Mouse (Mus musculus) forebrain, postnatal 0 days (tissue): Measurements from ENCODE around the gene Plcd1. TPM values are rescaled to one million over a fixed set of nuclear protein-coding genes. Genes with fewer than 3 reads are reported as not detected.

Experiments
- ATAC-seq: fragments of 200-750 bp; cut with Nextera tagmentation; 2 replicates; pipeline ENCODE4 v1.8.0; 2017; ENCODE audit warnings: mild to moderate bottlenecking, moderate library complexity
- DNase-seq: peaks from one replicate; pipeline ENCODE4 v3.0.0-alpha.2; 2015
- H3K27ac ChIP-seq: fragments of 300-500 bp; sonication (generic); 2 replicates; pipeline ENCODE4 v1.5.1; 2014; ENCODE audit warnings: low read depth, mild to moderate bottlenecking, antibody characterized with exemption, low read length, moderate library complexity, mixed read lengths
- H3K27me3 ChIP-seq: fragments of 300-500 bp; sonication (generic); 2 replicates; pipeline ENCODE4 v1.6.1; 2014; ENCODE audit warnings: mild to moderate bottlenecking, low read length, mixed read lengths; ENCODE audit not compliant: insufficient read depth
- H3K36me3 ChIP-seq: fragments of 300-500 bp; sonication (generic); 2 replicates; pipeline ENCODE4 v1.6.1; 2014; ENCODE audit warnings: mild to moderate bottlenecking, moderate library complexity; ENCODE audit not compliant: insufficient read depth
- H3K4me1 ChIP-seq: fragments of 300-500 bp; sonication (generic); 2 replicates; pipeline ENCODE4 v1.6.1; 2014; ENCODE audit warnings: antibody characterized with exemption; ENCODE audit not compliant: insufficient read depth
- H3K4me2 ChIP-seq: fragments of 300-500 bp; sonication (generic); 2 replicates; pipeline ENCODE4 v1.6.1; 2014; ENCODE audit warnings: low read depth, mild to moderate bottlenecking, moderate library complexity
- H3K4me3 ChIP-seq: fragments of 300-500 bp; sonication (generic); 2 replicates; pipeline ENCODE4 v1.5.1; 2014; ENCODE audit warnings: low read depth, low read length, mixed read lengths
- H3K9ac ChIP-seq: fragments of 300-500 bp; sonication (generic); 2 replicates; pipeline ENCODE4 v1.6.1; 2014; ENCODE audit warnings: mild to moderate bottlenecking
- H3K9me3 ChIP-seq: fragments of 300-500 bp; sonication (generic); 2 replicates; pipeline ENCODE4 v1.6.1; 2016; ENCODE audit warnings: low read length
- CTCF ChIP-seq: sonication (generic); IDR thresholded peaks from 2 replicates; pipeline ENCODE4 v1.5.1; 2016; ENCODE audit warnings: antibody characterized with exemption, control low read depth, low read depth
- WGBS: fragments of 180-500 bp; shearing (Covaris S2); extraction: QIAGEN DNeasy Blood & Tissue Kit; methylation state at CpG from one replicate; pipeline ENCODE4 v1.1.7; 2014; 5-methylcytosine and 5-hydroxymethylcytosine counted together
- polyA plus RNA-seq: library from polyadenylated mRNA; unstranded; fragments of >200 nt; fragmentation: Nextera tagmentation; extraction: Ambion mirVana; gene quantifications from 2 replicates; pipeline ENCODE4 v1.2.1, GENCODE M21; 2015
- total RNA-seq: library from RNA; depleted of rRNA; stranded (reverse); fragments of >200 nt; gene quantifications from 2 replicates; pipeline ENCODE4 v1.2.3, GENCODE M21; 2014

The Plcd1 gene
- total and polyA plus RNA-seq, 2 experiments from 2014 or later, result 11.3 to 16.1 TPM

DNA sequence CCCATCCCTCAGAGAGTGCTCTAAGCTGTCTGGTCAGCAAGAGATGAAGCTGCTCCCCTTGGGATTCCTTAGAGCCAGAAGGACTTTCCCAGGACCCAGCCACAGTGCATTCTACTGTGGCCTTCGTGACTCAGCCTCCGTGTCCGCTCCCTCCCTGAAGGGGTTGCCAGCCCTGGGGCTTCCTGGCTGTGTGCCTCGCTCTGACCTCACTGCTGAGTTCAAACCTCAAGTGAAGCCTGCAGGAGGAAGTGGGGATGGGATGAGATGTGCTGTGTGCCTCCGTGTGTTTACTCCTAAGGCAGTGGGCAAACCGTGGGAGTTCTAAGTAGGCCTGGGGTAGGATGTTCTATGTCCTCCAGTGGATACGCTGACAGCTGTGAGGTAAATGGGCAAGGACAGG lies 57.5 kb downstream of the Plcd1 start:
- no peak overlapping the region for H3K27ac ChIP-seq

GRCm38 (mm10) chr9:119034676-119035665 lies 58.3 kb downstream of the Plcd1 start:
- Histone ChIP-seq H3K4me3 (no peak overlapping the region), H3K9me3 (no peaks in the 10 kb centered on the region), H3K27ac (no peak overlapping the region), H3K4me2 (no peak overlapping the region), H3K4me1 (peaks cover 14% of the 10 kb centered on the region; the same call in 1 of the 2 replicates), H3K27me3 (no peaks in the 10 kb centered on the region), H3K9ac (no peak overlapping the region), H3K36me3 (peaks cover 3% of the 10 kb centered on the region; the same call in 1 of the 2 replicates)
- peak; percentile 39 for DNase-seq
- no peak for TF ChIP-seq CTCF
- ATAC-seq, result no peak
- WGBS, result 43% methylated on average over 29 of the region's 29 CpGs

More for the DNA sequence above, 57.5 kb downstream of the Plcd1 start:
- H3K4me1 ChIP-seq, result peaks cover 14% of the 10 kb centered on the region; the same call in 1 of the 2 replicates
- H3K36me3 ChIP-seq, result peaks cover 6% of the 10 kb centered on the region
- H3K9ac ChIP-seq, result no peak overlapping the region
- no peak for TF ChIP-seq CTCF
- no peaks in the 10 kb centered on the region for H3K27me3 ChIP-seq
- H3K9me3 ChIP-seq, result no peaks in the 10 kb centered on the region
- DNase-seq (no peak), ATAC-seq (no peak)
- H3K4me3 ChIP-seq, result no peak overlapping the region
- no peak overlapping the region for H3K4me2 ChIP-seq
- 68% methylated on average over 7 of the region's 7 CpGs for WGBS

- WGBS, result 58% methylated on average over 8 of the region's 8 CpGs
- no peak overlapping the region for H3K4me2 ChIP-seq
- H3K4me3 ChIP-seq, result no peak overlapping the region
- no peak overlapping the region for H3K9ac ChIP-seq
- DNase-seq (no peak), ATAC-seq (peak; percentile 30; the same call in 1 of the 2 replicates)
- H3K36me3 ChIP-seq, result peaks cover 3% of the 10 kb centered on the region; the same call in 1 of the 2 replicates
- no peak for TF ChIP-seq CTCF
- no peaks in the 10 kb centered on the region for H3K9me3 ChIP-seq
- H3K27ac ChIP-seq, result peak overlapping the region; percentile 70
- no peaks in the 10 kb centered on the region for H3K27me3 ChIP-seq
- H3K4me1 ChIP-seq, result peaks cover 14% of the 10 kb centered on the region; the same call in 1 of the 2 replicates
Measured at GRCm38 (mm10) chr9:119034069-119034468, 59.2 kb downstream of the Plcd1 start.

- no peak overlapping the region for H3K4me3 ChIP-seq
- 0 out of 2 replicates have a peak overlapping the region, but pooled peaks have one; percentile 3 for H3K9ac ChIP-seq
- DNase-seq (peak; percentile 77), ATAC-seq (peak; percentile 89)
- 46% methylated on average over 19 of the region's 19 CpGs for WGBS
- 0 out of 2 replicates have a peak overlapping the region, but pooled peaks have one; percentile 3 for H3K4me2 ChIP-seq
- no peaks in the 10 kb centered on the region for H3K9me3 ChIP-seq
- H3K27ac ChIP-seq, result peak overlapping the region; percentile 70
- H3K36me3 ChIP-seq, result no peaks in the 10 kb centered on the region; the same call in 1 of the 2 replicates
- no peak for TF ChIP-seq CTCF
- no peaks in the 10 kb centered on the region for H3K27me3 ChIP-seq
- H3K4me1 ChIP-seq, result peaks cover 14% of the 10 kb centered on the region; the same call in 1 of the 2 replicates
Measured at GRCm38 (mm10) chr9:119033111-119033921, 60.0 kb downstream of the Plcd1 start.

GRCm38 (mm10) chr9:119032538-119032937 lies 60.8 kb downstream of the Plcd1 start:
- Histone ChIP-seq H3K4me1 (peaks cover 14% of the 10 kb centered on the region; the same call in 1 of the 2 replicates), H3K9ac (no peak overlapping the region), H3K36me3 (no peaks in the 10 kb centered on the region; the same call in 1 of the 2 replicates), H3K27me3 (no peaks in the 10 kb centered on the region), H3K27ac (peak overlapping the region; percentile 29; the same call in 1 of the 2 replicates), H3K4me2 (no peak overlapping the region), H3K9me3 (no peaks in the 10 kb centered on the region), H3K4me3 (no peak overlapping the region)
- no peak for DNase-seq
- no peak for TF ChIP-seq CTCF
- no peak for ATAC-seq
- WGBS, result 29% methylated on average over 9 of the region's 9 CpGs

DNA sequence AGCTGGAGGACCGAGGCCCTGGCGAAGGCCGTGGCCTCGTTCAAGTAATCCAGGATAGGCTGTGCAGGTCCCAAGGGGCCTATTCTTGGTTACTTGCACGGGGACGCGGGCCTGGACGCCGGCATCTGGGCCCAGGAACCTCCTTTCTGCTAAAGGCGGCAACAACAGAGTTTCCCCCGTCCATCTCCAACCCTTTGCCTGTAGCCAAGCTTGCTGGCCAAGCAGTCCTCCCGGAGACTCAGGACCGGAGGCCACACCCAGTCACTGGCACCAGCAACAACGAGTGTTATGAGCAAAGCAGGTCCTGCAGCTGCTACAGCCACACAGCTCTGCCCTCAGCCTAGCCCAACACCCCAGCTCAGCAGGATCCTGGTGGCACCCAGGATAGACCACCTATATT lies 61.5 kb downstream of the Plcd1 start:
- no peak for TF ChIP-seq CTCF
- ATAC-seq (no peak), DNase-seq (no peak)
- Histone ChIP-seq H3K9ac (no peak overlapping the region), H3K4me3 (no peak overlapping the region), H3K36me3 (no peaks in the 10 kb centered on the region; the same call in 1 of the 2 replicates), H3K9me3 (no peaks in the 10 kb centered on the region), H3K27me3 (no peaks in the 10 kb centered on the region), H3K4me1 (peaks cover 14% of the 10 kb centered on the region; the same call in 1 of the 2 replicates), H3K4me2 (no peak overlapping the region), H3K27ac (no peak overlapping the region)
- 83% methylated on average over 14 of the region's 14 CpGs for WGBS
